ENCODE assay signal across 7 mouse cellular contexts in genomic region chr19:29812581-29813460, GRCm38 (mm10). TPM values are rescaled to one million over a fixed set of nuclear protein-coding genes. Genes with fewer than 3 reads are reported as not detected.
DNase-seq lines count a peak whose midpoint lies in the region; ATAC-seq lines count a peak whose summit lies in the region.

TSS of gene Ranbp6 (minus strand) at chr19:29812974.

- peaks cover 10% of the 10 kb centered on the region for H3K4me1 ChIP-seq in embryonic facial prominence, embryonic 10.5 days
- H3K4me1 ChIP-seq in limb, embryonic 10.5 days = peaks cover 10% of the 10 kb centered on the region
- H3K4me1 ChIP-seq in midbrain, embryonic 12.5 days = peaks cover 33% of the 10 kb centered on the region

- peak; percentile 100 for ATAC-seq in granulocyte monocyte progenitor cell, adult 5-6 weeks (replicated peaks; ENCODE audit: poor library complexity, severe bottlenecking)
- peak; percentile 96 for ATAC-seq in midbrain, embryonic 12.5 days (ENCODE audit: low FRiP score, low read depth)

- 2% methylated on average over 47 of the region's 47 CpGs for WGBS in embryonic facial prominence, embryonic 10.5 days
- 2% methylated on average over 47 of the region's 47 CpGs for WGBS in limb, embryonic 10.5 days
- WGBS in midbrain, embryonic 12.5 days = 1% methylated on average over 47 of the region's 47 CpGs

- peak within 1 kb of the TSS; percentile 78 for H3K9ac ChIP-seq in midbrain, embryonic 12.5 days (replicated peaks)

- peak within 1 kb of the TSS; percentile 86 for H3K27ac ChIP-seq in embryonic facial prominence, embryonic 10.5 days (replicated peaks)
- peak within 1 kb of the TSS; percentile 87 for H3K27ac ChIP-seq in limb, embryonic 10.5 days
- peak within 1 kb of the TSS; percentile 54 for H3K27ac ChIP-seq in midbrain, embryonic 12.5 days (replicated peaks)

- no peaks in the 10 kb centered on the region for H3K9me3 ChIP-seq in embryonic facial prominence, embryonic 10.5 days
- H3K9me3 ChIP-seq in limb, embryonic 10.5 days (replicated peaks) = no peaks in the 10 kb centered on the region
- H3K9me3 ChIP-seq in midbrain, embryonic 12.5 days = no peaks in the 10 kb centered on the region

- H3K4me2 ChIP-seq in midbrain, embryonic 12.5 days (replicated peaks) = peak within 1 kb of the TSS; percentile 67

- H3K27me3 ChIP-seq in embryonic facial prominence, embryonic 10.5 days (replicated peaks; ENCODE audit: low read depth, poor library complexity, severe bottlenecking) = 0 out of 2 replicates have a peak, but pooled peaks cover 4% of the 10 kb centered on the region
- no peaks in the 10 kb centered on the region for H3K27me3 ChIP-seq in limb, embryonic 10.5 days (ENCODE audit: low read depth, poor library complexity, severe bottlenecking)
- H3K27me3 ChIP-seq in midbrain, embryonic 12.5 days = no peaks in the 10 kb centered on the region

- peak; percentile 96 for DNase-seq in adrenal gland, postnatal 14 days
- peak; percentile 92 for DNase-seq in embryonic facial prominence, embryonic 10.5 days (ENCODE audit: low spot score)
- DNase-seq in kidney, adult 11 months = peak; percentile 87
- peak; percentile 92 for DNase-seq in limb, embryonic 10.5 days (ENCODE audit: low spot score)
- DNase-seq in skeletal muscle tissue, adult 2 months (ENCODE audit: low read depth, low spot score) = peak; percentile 74

- H3K4me3 ChIP-seq in embryonic facial prominence, embryonic 10.5 days = peak within 1 kb of the TSS; percentile 83
- peak within 1 kb of the TSS; percentile 86 for H3K4me3 ChIP-seq in limb, embryonic 10.5 days
- peak within 1 kb of the TSS; percentile 83 for H3K4me3 ChIP-seq in midbrain, embryonic 12.5 days

- peaks cover 33% of the 10 kb centered on the region for H3K36me3 ChIP-seq in embryonic facial prominence, embryonic 10.5 days (replicated peaks)
- peaks cover 30% of the 10 kb centered on the region for H3K36me3 ChIP-seq in limb, embryonic 10.5 days
- peaks cover 26% of the 10 kb centered on the region for H3K36me3 ChIP-seq in midbrain, embryonic 12.5 days

RNA-seq across cellular contexts. Expression of gene Ranbp6, which starts in this region (rescaled TPM):
- total RNA-seq in adrenal gland, postnatal 14 days (2021) = 13.4 and 16.7 TPM in 2 replicates
- polyA plus RNA-seq in embryonic facial prominence, embryonic 10.5 days (2016; fragmentation: Nextera tagmentation; extraction: Ambion mirVana) = 21.7 and 23.7 TPM in 2 replicates
- 8.8 and 13.2 TPM in 2 replicates for total RNA-seq in granulocyte monocyte progenitor cell, adult 5-6 weeks (2014; fragmentation: Nextera tagmentation)
- 19.2 and 27.7 TPM in 2 replicates for total RNA-seq in granulocyte monocyte progenitor cell, adult 5-6 weeks (2017)
- polyA plus RNA-seq in limb, embryonic 10.5 days (2016; fragmentation: Nextera tagmentation; extraction: Ambion mirVana) = 19.6 and 26.1 TPM in 2 replicates
- 43.5 and 46.6 TPM in 2 replicates for polyA plus RNA-seq in midbrain, embryonic 12.5 days (2016; fragmentation: Nextera tagmentation; extraction: Ambion mirVana)

Comparison
In these comparisons a context has a peak if more than half of its experiments do, and no peak if none do; other contexts are left out.
1. Peak in every context shown above with its lines: DNase-seq, ATAC-seq, H3K4me3 ChIP-seq and H3K27ac ChIP-seq.